Mouse (Mus musculus) adrenal gland, postnatal 0 days (tissue): ENCODE measurements around the gene Olfr979. TPM values are rescaled to one million over a fixed set of nuclear protein-coding genes. Genes with fewer than 3 reads are reported as not detected.

Experiments used
- polyA plus RNA-seq: library from polyadenylated mRNA; unstranded; fragments of >200 nt; fragmentation: Nextera tagmentation; extraction: Ambion mirVana; gene quantifications from 2 replicates; pipeline ENCODE4 v1.2.1, GENCODE M21; 2015

The Olfr979 gene
- polyA plus RNA-seq = not detected in 2 replicates

DNA sequence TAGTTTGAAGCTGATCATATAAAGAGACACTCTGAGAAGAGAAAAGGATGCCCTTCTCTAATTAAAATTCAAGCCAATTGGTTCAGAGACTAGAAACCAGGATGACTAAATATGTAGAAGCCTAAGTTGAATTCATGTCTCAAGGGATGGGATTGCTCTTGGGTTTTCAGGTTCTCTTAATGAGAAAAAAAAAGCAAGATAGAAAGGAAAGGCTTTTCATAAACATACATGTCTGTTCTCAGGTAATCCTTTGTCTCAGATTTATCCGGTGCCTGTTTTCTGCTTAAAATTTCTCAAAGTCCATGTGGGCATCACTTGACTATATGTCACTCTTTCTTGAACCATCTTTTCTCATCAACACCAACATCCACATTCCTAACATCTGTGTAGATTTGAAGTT is at the start of gene Olfr979:
Olfr979 (minus strand) TSS at position 101 of the 400 bp plus-strand sequence.

DNA sequence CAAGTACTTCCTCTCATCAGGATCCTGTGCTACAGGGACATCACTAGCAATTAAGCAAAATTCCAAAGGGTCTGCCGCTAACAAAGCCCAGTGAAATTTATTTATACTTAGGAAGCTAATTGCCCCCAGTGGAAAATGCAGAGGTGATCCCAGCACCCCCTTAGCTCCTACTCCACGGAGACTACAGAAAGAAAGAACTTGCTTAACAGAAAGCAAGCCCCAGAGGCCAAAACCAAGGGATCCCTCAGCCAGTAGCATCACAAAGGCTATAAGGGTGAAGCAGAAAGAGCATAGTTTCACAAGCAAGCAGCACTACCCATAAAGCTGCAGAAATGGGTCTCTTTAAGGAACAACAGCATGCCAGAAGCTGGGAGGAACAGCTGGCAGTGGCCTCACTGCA is 17.9 kb upstream of the Olfr979 start, which contains the start of gene Olfr981:
Olfr981 (plus strand) TSS at position 301 of the 400 bp plus-strand sequence.

DNA sequence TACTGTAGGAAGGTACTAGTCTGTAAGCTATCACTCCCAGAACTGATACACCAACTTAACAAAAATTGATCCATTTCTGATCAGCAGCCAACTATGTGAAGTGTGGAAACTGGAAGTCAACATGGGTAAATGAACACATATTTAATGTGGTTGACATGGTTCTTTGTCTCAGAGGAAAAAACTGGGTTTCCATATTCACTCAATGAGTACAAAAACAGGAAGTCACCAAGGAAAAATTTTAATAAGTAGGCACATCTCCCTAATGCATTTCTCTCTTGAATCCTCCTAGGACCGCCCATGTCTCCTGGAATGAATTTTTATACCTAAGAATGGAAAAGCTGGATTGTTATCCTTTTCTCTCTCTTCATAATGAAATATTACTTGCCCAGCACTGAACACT is 6.2 kb upstream of the Olfr979 start, which contains the start of gene Olfr980:
Olfr980 (minus strand) TSS at position 101 of the 400 bp plus-strand sequence.

DNA sequence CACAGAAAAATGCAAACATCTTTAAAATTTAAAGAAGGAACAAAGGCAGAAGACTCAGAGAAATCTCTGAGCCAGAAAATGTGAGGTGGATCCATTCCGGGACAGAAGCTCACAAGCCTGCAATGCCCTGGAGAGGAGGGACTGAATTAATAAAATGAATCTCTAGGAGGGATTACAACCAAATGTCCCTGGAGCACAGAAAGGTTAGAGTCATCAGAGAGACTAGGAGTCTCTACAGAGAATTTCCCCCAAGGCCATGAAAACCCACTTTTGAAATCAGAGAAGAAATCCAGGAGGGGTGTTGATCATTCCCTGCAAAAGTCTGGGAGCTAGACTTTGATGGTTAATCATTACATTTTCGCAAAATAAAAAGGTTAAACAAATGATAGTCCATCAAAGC is 11.5 kb downstream of the Olfr979 start, which contains the start of gene Olfr978:
Olfr978 (plus strand) TSS at position 301 of the 400 bp plus-strand sequence.

DNA sequence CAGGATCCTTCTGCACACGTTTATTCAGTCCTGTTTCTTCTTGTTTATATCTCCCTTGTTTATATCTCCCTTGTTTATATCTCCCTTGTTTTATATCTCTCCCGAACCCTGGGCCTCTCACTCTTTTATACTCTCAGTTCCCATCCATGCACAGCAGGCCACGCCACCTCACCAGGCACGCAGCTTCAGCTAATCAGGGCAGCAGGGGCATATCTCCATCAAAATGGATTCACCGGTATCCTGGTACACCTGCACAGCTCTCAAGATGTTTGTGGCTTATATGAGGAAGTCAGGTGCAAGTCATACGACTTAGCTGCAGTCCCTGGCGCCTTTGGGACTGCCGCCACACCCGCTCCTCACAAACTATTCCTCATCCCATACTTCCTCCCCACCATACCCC is 42.2 kb downstream of the Olfr979 start, which contains the start of gene Olfr976:
Olfr976 (minus strand) TSS at position 101 of the 400 bp plus-strand sequence.

DNA sequence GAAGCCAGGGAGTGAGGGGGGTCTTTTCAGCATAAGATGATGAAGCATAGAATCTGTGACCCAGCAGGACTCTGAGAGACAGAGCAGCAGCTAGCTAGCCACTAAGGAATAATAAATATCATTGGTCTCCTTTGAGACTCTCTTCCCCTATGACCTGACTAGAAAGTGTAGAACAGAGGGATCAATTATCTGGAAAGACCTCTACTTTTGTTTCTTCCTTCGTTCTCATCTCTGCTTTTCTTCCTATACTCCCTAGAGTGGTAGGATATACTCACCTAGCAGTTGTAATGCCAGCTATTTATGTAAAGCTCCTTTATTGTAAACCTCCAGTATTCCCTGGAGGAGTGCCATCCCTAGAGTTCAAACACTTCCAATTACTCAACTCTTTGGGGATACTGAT is 51.3 kb downstream of the Olfr979 start, which contains the start of gene Olfr975:
Olfr975 (minus strand) TSS at position 101 of the 400 bp plus-strand sequence.

Other genes with a start within 250 kb of the Olfr979 start
- not detected in 2 replicates for gene Olfr968, start 220.2 kb downstream of the Olfr979 start, polyA plus RNA-seq
- not detected in 2 replicates for gene Olfr969, start 212.5 kb downstream of the Olfr979 start, polyA plus RNA-seq
- not detected in 2 replicates for gene Olfr970, start 194.6 kb downstream of the Olfr979 start, polyA plus RNA-seq
- gene Olfr971, start 166.6 kb downstream of the Olfr979 start, polyA plus RNA-seq = not detected in 2 replicates
- not detected in 2 replicates for gene Olfr972, start 137.0 kb downstream of the Olfr979 start, polyA plus RNA-seq
- gene Olfr229, start 96.1 kb downstream of the Olfr979 start, polyA plus RNA-seq = not detected in 2 replicates
- gene Olfr974, start 66.0 kb downstream of the Olfr979 start, polyA plus RNA-seq = not detected in 2 replicates
- gene Olfr975, start 51.4 kb downstream of the Olfr979 start, polyA plus RNA-seq = not detected in 2 replicates
- not detected in 2 replicates for gene Olfr976, start 42.3 kb downstream of the Olfr979 start, polyA plus RNA-seq
- not detected in 2 replicates for gene Olfr978, start 11.4 kb downstream of the Olfr979 start, polyA plus RNA-seq
- gene Olfr980, start 6.1 kb upstream of the Olfr979 start, polyA plus RNA-seq = not detected in 2 replicates
- gene Olfr981, start 18.0 kb upstream of the Olfr979 start, polyA plus RNA-seq = not detected in 2 replicates
- gene Olfr982, start 70.4 kb upstream of the Olfr979 start, polyA plus RNA-seq = not detected in 2 replicates
- not detected in 2 replicates for gene Olfr983, start 90.1 kb upstream of the Olfr979 start, polyA plus RNA-seq
- gene Olfr984, start 110.7 kb upstream of the Olfr979 start, polyA plus RNA-seq = not detected in 2 replicates
- gene Olfr985, start 126.7 kb upstream of the Olfr979 start, polyA plus RNA-seq = not detected in 2 replicates
- 0.18 TPM in 1 of 2 replicates, not detected in the other for gene Tmem225, start 144.7 kb upstream of the Olfr979 start, polyA plus RNA-seq
- not detected in 2 replicates for gene Olfr986, start 177.5 kb upstream of the Olfr979 start, polyA plus RNA-seq
- gene Zfp202, start 188.9 kb upstream of the Olfr979 start, polyA plus RNA-seq = 3.5 and 3.8 TPM in 2 replicates